Mouse (Mus musculus) left cerebral cortex, adult 9 months (tissue): ENCODE results near the gene Cacnb4.

Experiments used
- DNase-seq, 2 experiments: peaks; one replicate each; pipeline ENCODE4 v3.0.0; 2022; ENCODE audit warnings: low spot score in 2 of 2

Gene Cacnb4

GRCm38 (mm10) chr2:52423611-52424247 is 252.9 kb downstream of the Cacnb4 start:
- DNase-seq: no peak

GRCm38 (mm10) chr2:52422871-52423610 is 253.6 kb downstream of the Cacnb4 start:
- DNase-seq: no peak

GRCm38 (mm10) chr2:52421197-52421596 is 255.4 kb downstream of the Cacnb4 start:
- DNase-seq: no peak

GRCm38 (mm10) chr2:52420001-52420710 is 256.5 kb downstream of the Cacnb4 start:
- DNase-seq: no peak

DNA sequence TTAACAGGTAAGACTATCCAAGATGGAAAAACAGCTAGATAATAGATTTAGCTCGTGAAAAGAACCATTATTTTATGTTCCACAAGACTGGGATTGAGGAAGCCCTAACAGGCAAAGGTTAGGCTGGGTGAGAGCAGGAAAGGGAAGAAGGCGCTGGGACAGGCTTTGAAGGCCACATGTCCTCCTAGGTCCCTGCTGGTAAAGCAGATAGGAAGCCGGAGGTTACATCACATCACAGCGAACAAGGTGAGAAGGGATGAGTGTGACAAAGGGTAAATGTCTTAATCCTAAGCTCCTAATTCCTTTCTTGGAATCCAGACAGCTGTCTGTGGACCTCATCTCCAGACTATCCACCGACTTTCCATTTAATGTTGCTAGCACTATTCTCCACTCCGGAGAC is 257.3 kb downstream of the Cacnb4 start:
- no peak for DNase-seq

GRCm38 (mm10) chr2:52412524-52413037 is 264.1 kb downstream of the Cacnb4 start:
- DNase-seq: no peak

DNA sequence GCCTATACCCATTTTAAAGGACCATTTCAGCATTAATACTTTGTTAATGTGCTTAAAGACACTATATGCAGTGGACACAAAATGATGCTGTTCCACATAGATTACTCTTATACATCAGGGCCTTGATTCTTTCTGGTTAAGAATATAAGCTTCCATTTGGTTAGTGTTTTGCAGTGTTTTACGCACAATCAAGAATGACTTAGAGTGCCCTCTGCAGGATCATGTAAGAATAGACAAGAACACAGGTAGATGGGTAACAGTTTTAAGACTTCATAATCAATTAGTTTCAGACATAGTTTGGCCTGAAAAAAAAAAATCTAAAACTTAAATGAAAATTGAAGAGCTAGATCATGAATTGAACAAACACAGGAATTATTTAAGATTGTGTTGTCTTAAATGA is 270.2 kb downstream of the Cacnb4 start:
- no peak for DNase-seq

DNA sequence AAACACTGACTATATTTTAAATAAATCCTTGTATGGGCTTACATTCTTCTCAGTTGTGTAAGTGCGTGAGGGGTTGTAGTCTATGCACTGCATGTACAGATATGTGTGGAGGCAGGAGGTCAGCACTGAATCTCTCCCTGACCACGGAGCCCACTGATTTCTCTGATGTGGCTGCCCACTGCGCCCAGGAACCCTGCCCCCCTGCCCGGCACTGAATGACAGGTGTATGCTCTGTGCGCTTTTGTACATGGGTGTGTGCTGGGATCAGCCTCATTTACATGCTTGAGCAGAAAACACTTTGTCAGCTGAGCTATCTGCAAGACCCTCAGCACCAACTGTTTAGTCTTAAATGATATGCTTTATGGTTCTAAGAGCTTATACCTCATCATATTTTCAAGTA is 271.4 kb downstream of the Cacnb4 start:
- no peak for DNase-seq

- no peak for DNase-seq
These were observed 282.1 kb downstream of the Cacnb4 start for GRCm38 (mm10) chr2:52394529-52394928.

GRCm38 (mm10) chr2:52390415-52390975 is 286.1 kb downstream of the Cacnb4 start:
- no peak for DNase-seq

DNA sequence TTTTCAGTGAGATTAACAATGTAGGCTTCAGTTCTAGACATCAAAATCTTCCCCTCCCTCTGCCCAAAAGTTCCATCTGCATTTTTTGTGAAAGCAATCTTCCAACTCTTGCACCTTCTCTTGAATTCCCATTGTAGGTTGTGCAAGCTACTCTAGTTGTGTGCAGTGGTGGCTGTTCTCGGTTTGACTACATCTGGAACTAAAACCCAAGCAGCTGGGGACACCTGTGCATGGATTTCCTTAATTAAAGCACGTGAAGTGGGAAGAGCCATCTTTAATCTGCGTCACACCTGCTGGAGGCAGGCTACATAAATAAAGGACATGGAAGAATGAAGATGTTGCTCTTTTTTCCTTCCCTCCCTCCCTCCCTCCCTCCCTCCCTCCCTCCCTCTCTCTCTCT is 286.7 kb downstream of the Cacnb4 start:
- DNase-seq: no peak

DNA sequence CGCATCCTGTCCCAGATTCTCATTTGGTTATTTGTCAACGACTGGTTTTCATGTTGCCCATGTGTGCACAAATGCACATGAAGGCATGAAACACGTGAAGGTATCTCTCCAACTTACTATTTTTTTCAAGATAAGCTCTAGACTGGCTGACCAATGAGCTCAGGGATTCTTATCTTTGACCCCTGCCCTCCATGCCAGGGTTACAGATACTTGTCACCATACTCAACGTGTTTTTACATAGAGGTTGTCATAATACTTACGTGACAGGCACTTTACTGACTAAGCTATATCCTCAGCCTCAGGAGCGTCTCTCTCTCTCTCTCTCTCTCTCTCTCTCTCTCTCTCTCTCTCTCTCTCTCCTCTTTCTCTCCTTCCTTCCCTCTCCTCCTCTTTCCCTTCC is 290.2 kb downstream of the Cacnb4 start:
- no peak for DNase-seq

DNA sequence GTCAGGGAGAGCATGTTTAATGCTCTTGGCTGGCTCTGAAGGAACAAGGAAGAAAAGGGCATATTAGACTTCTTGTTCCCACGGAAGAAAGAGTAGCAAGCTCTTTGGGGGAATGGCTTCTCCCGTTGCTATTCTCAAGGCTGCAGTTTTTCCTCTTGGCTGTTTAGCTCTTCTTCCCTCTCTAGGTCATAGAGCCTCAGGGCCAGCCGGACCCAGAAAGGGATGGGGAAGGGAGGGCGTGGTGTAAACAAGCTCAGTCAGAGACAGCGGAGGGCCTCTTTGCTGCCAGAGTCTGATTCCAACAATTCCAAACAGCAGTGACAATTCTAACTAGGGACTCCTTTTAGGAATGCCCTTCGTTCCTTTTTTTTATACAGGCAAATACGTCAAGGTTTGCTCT is 290.6 kb downstream of the Cacnb4 start:
- no peak for DNase-seq

DNA sequence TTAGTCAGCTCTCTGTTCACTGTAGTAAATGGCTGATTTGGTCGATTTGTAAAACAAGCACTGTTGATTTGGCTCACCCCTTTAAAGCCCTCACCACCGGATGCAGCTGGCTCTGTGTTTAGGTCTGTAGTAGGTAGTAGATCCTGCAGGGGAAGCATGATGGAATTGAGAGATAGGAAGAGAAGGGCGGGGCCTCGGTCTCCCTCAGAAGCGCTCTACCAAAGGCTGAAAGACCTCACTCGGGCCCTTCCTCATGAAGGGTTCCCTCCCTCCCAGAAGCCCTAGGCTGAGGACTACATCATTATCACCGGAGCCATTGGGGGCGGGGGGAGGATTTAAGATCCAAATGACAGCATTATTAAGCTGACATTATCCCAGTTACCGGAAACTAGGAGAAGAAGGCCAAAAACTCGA is 297.8 kb downstream of the Cacnb4 start:
- no peak for DNase-seq

DNA sequence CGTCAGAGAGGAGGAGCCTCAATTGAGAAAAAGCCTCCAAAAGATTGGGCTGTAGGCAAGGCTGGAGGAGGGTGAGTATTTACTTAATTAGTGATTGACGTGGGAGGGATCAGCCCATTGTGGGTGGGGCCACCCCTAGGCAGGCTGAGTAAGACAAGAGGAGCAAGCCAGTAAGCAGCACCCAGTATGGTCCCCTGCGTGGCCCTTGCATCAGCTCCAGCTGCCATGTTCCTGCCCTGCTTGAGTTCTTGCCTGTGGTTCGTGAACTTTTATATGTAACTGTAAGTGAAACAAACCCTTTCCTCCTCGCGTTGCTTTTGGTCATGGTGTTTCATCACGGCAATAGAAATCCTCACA is 298.2 kb downstream of the Cacnb4 start, which contains the start of gene Neb:
Gene Neb, minus strand, starts transcription at position 27 of the 357 bp plus-strand sequence.
- DNase-seq: no peak
